Mouse (Mus musculus): Measurements from ENCODE around the gene H2-K1. TPM values are rescaled to one million over a fixed set of nuclear protein-coding genes. Genes with fewer than 3 reads are reported as not detected.
A peak's percentile ranks its signal among the peaks of the same experiment; 100 is the strongest.

H2-K1 gene
- 0.91 and 0.94 TPM in 2 replicates for polyA plus RNA-seq (2012)

DNA sequence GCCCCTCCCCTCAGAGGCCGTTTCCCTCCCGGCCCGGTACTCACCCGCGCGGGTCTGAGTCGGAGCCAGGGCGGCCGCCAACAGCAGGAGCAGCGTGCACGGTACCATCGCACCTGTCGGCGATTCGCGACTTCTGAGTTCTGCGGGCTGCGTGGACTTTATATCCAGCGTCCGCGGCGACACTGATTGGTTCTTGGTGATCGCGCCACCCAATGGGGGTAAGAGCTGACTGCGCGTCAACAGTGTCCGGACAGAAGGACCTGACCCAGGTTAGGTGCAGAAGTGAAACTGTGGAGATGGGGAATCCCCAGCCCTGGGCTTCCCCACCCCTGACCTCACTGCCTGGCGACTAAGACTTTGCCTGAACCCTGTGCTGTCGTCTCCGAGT, at the start of gene H2-K1:
H2-K1 (minus strand) TSS at position 198 of the 388 bp plus-strand sequence.
- peaks cover 43% of the 10 kb centered on the region for H3K27me3 ChIP-seq (ENCODE audit: control insufficient read depth)
- H3K4me3 ChIP-seq (replicated peaks): peak within 1 kb of the TSS; percentile 57
- no peaks in the 10 kb centered on the region for H3K4me1 ChIP-seq (ENCODE audit: control insufficient read depth)
- TF ChIP-seq GATA1 (IDR thresholded peaks at IDR 0.05; ENCODE audit: low read length) (no peak), TAL1 (IDR thresholded peaks at IDR 0.05; ENCODE audit: low read length) (no peak)
- H3K9me3 ChIP-seq (ENCODE audit: control insufficient read depth, low read length): no peaks in the 10 kb centered on the region
- no peaks in the 10 kb centered on the region for H3K36me3 ChIP-seq (ENCODE audit: control insufficient read depth)

DNA sequence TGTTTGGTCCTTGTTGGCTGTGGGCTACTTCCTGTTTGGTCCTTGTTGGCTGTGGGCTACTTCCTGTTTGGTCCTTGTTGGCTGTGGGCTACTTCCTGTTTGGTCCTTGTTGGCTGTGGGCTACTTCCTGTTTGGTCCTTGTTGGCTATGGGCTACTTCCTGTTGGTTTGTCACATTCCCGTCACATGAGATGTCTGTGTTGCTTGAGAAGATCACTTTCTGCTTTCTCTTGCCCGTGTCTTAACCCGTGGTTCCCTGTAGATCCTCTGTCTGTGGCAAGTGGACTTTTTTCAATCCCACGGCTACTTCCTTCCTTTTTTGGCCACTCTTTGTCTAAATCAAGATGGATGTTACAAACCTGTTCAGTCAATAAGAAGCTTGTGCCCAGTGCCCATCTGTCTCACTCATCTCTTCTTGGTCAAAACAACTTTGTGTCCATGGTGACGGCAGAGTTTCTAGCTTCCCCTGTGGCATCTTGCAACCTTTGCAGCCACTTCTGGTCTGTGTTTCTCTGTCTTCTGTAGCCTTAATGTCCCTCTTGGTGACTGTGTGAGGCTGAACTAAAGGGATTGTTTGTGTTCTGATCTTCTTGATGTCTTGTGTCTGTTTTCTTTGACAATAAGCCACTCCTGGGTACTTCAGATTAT, 47.4 kb upstream of the H2-K1 start:
- TF ChIP-seq TAL1 (IDR thresholded peaks at IDR 0.05; ENCODE audit: low read length) (no peak), GATA1 (IDR thresholded peaks at IDR 0.05; ENCODE audit: low read length) (no peak)
- Histone ChIP-seq H3K9me3 (ENCODE audit: control insufficient read depth, low read length) (peaks cover 7% of the 10 kb centered on the region), H3K27me3 (ENCODE audit: control insufficient read depth) (no peaks in the 10 kb centered on the region), H3K36me3 (ENCODE audit: control insufficient read depth) (no peaks in the 10 kb centered on the region), H3K4me1 (ENCODE audit: control insufficient read depth) (no peaks in the 10 kb centered on the region), H3K4me3 (replicated peaks) (no peak overlapping the region)

DNA sequence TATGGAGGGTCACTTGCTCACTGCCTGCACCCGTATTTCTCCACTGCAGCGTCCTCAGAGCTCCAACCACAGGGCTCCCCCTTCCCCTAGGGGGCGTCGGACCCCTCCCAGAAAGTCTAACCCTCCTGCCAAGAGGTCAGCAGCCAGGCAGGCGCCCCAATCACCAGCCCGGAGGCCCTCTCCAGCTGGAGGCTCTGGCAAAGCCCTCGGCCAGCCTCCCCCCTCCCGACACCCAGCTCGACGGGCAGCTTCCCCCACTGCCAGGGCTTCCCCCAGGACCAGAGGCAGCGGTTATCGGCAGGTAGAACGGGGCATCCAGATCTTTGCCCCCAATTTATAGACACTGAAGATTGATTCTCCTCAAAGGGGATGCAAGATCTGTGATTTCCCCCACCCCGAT, 45.8 kb upstream of the H2-K1 start:
- TF ChIP-seq TAL1 (IDR thresholded peaks at IDR 0.05; ENCODE audit: low read length) (no peak), GATA1 (IDR thresholded peaks at IDR 0.05; ENCODE audit: low read length) (no peak)
- Histone ChIP-seq H3K4me1 (ENCODE audit: control insufficient read depth) (no peaks in the 10 kb centered on the region), H3K36me3 (ENCODE audit: control insufficient read depth) (no peaks in the 10 kb centered on the region), H3K4me3 (replicated peaks) (no peak overlapping the region), H3K27me3 (ENCODE audit: control insufficient read depth) (peaks cover 12% of the 10 kb centered on the region), H3K9me3 (ENCODE audit: control insufficient read depth, low read length) (peaks cover 7% of the 10 kb centered on the region)

GRCm38 (mm10) chr17:34039562-34040450, 39.7 kb upstream of the H2-K1 start:
- Histone ChIP-seq H3K27me3 (ENCODE audit: control insufficient read depth) (peaks cover 35% of the 10 kb centered on the region), H3K4me3 (replicated peaks) (no peak overlapping the region), H3K4me1 (ENCODE audit: control insufficient read depth) (peaks cover 14% of the 10 kb centered on the region), H3K9me3 (ENCODE audit: control insufficient read depth, low read length) (no peaks in the 10 kb centered on the region), H3K36me3 (ENCODE audit: control insufficient read depth) (peaks cover 32% of the 10 kb centered on the region)
- TF ChIP-seq TAL1 (IDR thresholded peaks at IDR 0.05; ENCODE audit: low read length) (no peak), GATA1 (IDR thresholded peaks at IDR 0.05; ENCODE audit: low read length) (no peak)

- Histone ChIP-seq H3K36me3 (ENCODE audit: control insufficient read depth) (peaks cover 39% of the 10 kb centered on the region), H3K27me3 (ENCODE audit: control insufficient read depth) (peaks cover 35% of the 10 kb centered on the region), H3K9me3 (ENCODE audit: control insufficient read depth, low read length) (no peaks in the 10 kb centered on the region), H3K4me1 (ENCODE audit: control insufficient read depth) (peaks cover 17% of the 10 kb centered on the region), H3K4me3 (replicated peaks) (no peak within 1 kb of the TSS)
- TF ChIP-seq TAL1 (IDR thresholded peaks at IDR 0.05; ENCODE audit: low read length) (no peak), GATA1 (IDR thresholded peaks at IDR 0.05; ENCODE audit: low read length) (no peak)
Observed at GRCm38 (mm10) chr17:34038878-34039561, 38.9 kb upstream of the H2-K1 start, which contains the start of gene Col11a2. Gene Col11a2, plus strand, starts transcription at chr17:34039437.

DNA sequence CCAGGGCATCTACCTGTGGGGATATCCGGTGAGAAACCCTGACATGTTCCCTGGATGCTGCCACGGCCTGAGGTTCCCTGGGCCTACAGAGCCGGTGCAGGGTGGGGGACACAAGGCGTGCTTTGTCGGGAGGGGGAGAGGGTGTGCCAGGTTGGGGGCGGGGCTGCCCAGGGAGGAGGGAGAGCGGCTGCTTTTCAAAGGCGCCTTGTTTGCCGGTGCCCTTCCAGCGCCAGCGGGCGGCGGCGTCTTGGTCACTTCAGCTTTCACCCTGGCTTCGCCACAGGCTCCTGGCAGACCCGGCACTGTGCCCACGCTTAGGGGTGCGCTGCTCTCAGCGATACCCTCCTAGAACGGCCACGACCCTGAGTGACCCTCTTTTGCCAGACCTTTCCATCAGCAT, 38.3 kb upstream of the H2-K1 start:
- TF ChIP-seq TAL1 (IDR thresholded peaks at IDR 0.05; ENCODE audit: low read length) (no peak), GATA1 (IDR thresholded peaks at IDR 0.05; ENCODE audit: low read length) (no peak)
- Histone ChIP-seq H3K27me3 (ENCODE audit: control insufficient read depth) (peaks cover 35% of the 10 kb centered on the region), H3K4me1 (ENCODE audit: control insufficient read depth) (peaks cover 23% of the 10 kb centered on the region), H3K4me3 (replicated peaks) (no peak overlapping the region), H3K9me3 (ENCODE audit: control insufficient read depth, low read length) (no peaks in the 10 kb centered on the region), H3K36me3 (ENCODE audit: control insufficient read depth) (peaks cover 44% of the 10 kb centered on the region)

DNA sequence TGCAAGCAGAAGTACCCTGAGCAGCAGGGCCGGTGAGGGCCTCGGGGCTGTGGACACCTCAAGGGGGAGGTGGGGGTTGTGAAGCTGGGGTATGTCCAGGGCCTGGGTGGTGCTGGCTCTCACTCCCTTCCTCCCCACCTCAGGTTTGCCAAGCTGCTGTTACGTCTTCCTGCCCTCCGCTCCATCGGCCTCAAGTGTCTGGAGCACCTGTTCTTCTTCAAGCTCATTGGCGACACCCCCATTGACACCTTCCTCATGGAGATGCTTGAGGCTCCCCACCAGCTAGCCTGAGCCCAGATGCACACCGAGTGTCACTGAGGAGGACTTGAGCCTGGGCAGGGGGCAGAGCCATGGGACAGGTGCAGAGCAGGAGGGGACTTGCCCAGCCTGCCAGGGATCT, 37.1 kb upstream of the H2-K1 start:
- H3K27me3 ChIP-seq (ENCODE audit: control insufficient read depth): peaks cover 35% of the 10 kb centered on the region
- peaks cover 47% of the 10 kb centered on the region for H3K36me3 ChIP-seq (ENCODE audit: control insufficient read depth)
- H3K9me3 ChIP-seq (ENCODE audit: control insufficient read depth, low read length): no peaks in the 10 kb centered on the region
- H3K4me1 ChIP-seq (ENCODE audit: control insufficient read depth): peaks cover 35% of the 10 kb centered on the region
- no peak for TF ChIP-seq GATA1 (IDR thresholded peaks at IDR 0.05; ENCODE audit: low read length)
- TF ChIP-seq TAL1 (IDR thresholded peaks at IDR 0.05; ENCODE audit: low read length): no peak
- no peak overlapping the region for H3K4me3 ChIP-seq (replicated peaks)

- no peak overlapping the region for H3K4me3 ChIP-seq (replicated peaks)
- peaks cover 36% of the 10 kb centered on the region for H3K4me1 ChIP-seq (ENCODE audit: control insufficient read depth)
- no peaks in the 10 kb centered on the region for H3K9me3 ChIP-seq (ENCODE audit: control insufficient read depth, low read length)
- TF ChIP-seq TAL1 (IDR thresholded peaks at IDR 0.05; ENCODE audit: low read length): no peak
- TF ChIP-seq GATA1 (IDR thresholded peaks at IDR 0.05; ENCODE audit: low read length): no peak
- H3K36me3 ChIP-seq (ENCODE audit: control insufficient read depth): peaks cover 47% of the 10 kb centered on the region
- peaks cover 29% of the 10 kb centered on the region for H3K27me3 ChIP-seq (ENCODE audit: control insufficient read depth)
Observed at GRCm38 (mm10) chr17:34036647-34037046, 36.5 kb upstream of the H2-K1 start.

DNA sequence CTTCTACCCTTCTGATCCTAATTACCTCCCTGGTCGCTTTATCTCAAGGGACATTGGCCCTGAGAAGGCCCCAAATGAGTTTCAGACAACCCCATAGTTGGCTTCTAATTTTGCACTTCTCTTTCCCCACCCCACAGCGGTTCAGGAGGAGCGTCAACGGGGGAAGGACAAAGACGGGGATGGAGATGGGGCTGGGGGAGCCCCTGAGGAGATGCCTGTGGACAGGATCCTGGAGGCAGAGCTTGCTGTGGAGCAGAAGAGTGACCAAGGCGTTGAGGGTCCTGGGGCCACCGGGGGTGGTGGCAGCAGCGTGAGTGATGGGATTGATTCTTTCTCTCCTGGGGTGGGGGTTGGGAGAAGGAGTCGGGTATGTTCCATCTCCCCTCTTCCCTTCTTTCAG, 35.4 kb upstream of the H2-K1 start:
- Histone ChIP-seq H3K4me1 (ENCODE audit: control insufficient read depth) (peaks cover 43% of the 10 kb centered on the region), H3K27me3 (ENCODE audit: control insufficient read depth) (peaks cover 19% of the 10 kb centered on the region), H3K36me3 (ENCODE audit: control insufficient read depth) (peaks cover 51% of the 10 kb centered on the region), H3K9me3 (ENCODE audit: control insufficient read depth, low read length) (no peaks in the 10 kb centered on the region), H3K4me3 (replicated peaks) (no peak overlapping the region)
- TF ChIP-seq GATA1 (IDR thresholded peaks at IDR 0.05; ENCODE audit: low read length) (no peak), TAL1 (IDR thresholded peaks at IDR 0.05; ENCODE audit: low read length) (no peak)

All from erythroblast, embryonic 14.5 days (primary cell).